Mouse (Mus musculus) kidney, adult 18-20 months (tissue): ENCODE data around the gene Sytl5.

Experiments
- DNase-seq: peaks from one replicate; pipeline ENCODE4 v3.0.0; 2021

Sytl5 gene

GRCm38 (mm10) chrX:9885322-9885721 lies at the start of gene Sytl5:
TSS of gene Sytl5 (plus strand) at chrX:9885622.
- no peak for DNase-seq

- DNase-seq, result no peak
These were observed 38.8 kb upstream of the Sytl5 start, which contains the start of gene Hypm for GRCm38 (mm10) chrX:9846628-9847027. TSS of gene Hypm (plus strand) at chrX:9846928.

- no peak for DNase-seq
These were observed 36.0 kb upstream of the Sytl5 start, which contains the start of gene H2al3 for GRCm38 (mm10) chrX:9849403-9849802. TSS of gene H2al3 (plus strand) at chrX:9849703.

DNA sequence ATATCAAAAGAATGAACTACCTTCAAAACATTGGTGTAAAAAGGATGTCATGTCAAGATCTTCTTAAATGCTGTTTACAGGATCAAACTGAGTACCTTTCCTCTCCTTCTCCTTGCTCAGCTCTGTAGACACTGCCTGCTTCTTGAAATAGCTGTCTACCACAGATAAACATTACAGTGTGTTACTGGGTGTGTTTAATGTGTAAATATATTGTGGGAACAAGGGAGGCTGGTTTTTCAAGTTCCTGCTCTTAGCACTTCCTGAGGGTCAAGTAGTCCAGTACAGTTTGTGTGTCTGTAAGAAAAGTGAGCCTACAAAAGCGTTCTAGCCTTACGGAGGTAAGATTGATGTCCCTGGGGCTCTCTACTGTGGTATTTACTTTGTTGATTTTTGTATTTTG lies 23.6 kb upstream of the Sytl5 start:
- DNase-seq, result no peak

DNA sequence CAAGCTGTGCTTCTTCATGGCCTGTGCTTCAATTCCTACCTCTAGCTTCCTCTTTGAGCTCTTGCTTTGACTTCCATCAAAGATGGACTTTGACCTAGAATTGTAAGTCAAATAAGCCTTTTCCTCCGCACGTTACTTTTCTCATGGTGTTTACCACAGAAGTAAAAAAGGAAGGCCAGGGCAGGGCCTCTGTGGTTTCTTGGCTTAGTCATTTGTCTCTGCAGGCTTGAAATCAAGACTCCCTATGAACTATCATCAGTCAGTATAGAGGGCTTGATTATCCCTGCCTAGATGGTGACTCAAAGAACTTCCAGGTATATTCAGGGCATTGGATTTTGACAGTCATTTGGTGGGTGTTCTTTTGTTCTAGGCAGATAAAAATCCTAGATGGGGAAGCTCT lies 9.9 kb upstream of the Sytl5 start:
- DNase-seq, result no peak

DNA sequence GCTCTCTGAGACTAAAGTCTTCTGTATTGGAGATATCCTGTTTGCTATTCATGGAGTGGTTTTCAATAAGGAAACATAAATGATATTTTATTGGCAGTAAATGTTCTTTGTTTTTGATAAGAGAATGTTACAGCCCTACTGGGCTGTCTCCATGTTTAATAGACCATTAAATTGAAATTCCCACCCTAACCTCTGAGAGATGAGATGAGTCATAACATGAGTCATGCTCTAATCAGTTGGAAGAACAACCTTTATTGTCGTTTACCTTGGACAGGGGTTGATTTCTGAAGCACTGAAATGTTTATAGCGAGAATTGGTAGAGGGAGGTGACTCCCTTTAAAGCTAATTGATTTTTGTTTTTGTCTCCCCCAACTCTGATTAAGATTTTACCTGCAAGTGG lies 24.1 kb downstream of the Sytl5 start:
- no peak for DNase-seq

DNA sequence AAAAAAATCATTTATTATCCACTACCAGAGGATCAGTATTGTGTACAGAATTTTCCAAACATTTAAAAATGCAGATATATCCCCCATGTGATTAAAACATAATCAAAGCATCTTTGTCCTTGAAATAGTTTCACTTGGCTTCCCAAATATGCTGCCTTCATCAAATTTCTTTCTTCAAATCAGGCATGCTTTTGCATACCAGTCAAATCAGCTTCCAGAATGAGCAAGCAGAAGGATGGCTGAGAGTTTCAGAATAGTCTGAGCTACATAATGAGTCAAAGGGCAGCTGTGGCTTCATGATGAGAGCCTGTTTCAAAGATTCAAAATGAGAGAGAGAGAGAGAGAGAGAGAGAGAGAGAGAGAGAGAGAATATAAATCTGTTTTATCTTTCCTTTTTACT lies 48.4 kb downstream of the Sytl5 start:
- no peak for DNase-seq

DNA sequence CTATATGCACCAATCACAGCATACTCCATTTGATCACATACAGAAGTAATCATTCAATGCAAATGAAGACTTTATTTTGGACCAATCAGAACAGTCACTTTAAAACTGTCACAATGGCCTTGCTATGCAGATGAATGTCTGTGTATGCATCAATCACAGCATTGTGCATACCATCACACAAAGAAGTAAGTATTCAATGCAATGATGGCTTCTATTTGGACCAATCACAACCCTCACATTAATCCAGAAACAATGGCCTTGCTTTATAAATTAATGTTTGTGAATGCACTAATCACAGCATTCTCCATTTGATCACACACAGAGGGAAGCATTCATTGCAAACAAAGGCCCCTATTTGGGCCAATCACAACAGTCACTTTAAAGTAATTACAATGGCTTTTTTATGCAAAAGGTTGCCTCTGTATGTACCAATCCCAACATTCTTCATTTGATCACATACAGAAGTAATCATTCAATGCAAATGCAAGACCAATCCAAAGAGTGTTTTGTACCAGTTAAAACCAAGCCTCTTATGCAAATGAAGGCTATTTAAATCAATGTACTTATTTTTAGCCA lies 98.8 kb downstream of the Sytl5 start:
- DNase-seq, result no peak

DNA sequence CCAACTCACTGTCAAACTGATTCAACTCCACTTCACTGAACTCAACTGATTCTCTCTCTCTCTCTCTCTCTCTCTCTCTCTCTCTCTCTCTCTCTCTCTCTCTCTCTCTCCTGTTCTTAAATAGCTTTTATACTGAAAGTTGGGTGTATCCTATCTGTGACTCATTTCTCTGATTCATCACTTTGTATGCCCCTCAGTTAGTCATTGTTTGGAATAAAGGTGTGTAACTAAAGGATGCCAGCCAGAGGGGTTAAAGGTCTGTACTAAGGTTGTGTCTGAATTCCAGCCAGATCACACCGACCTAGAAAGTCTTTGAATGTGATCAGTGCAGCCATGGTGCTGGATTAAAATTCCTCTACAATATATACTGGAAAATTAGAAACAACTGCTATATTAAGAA lies 115.3 kb downstream of the Sytl5 start:
- DNase-seq, result no peak

DNA sequence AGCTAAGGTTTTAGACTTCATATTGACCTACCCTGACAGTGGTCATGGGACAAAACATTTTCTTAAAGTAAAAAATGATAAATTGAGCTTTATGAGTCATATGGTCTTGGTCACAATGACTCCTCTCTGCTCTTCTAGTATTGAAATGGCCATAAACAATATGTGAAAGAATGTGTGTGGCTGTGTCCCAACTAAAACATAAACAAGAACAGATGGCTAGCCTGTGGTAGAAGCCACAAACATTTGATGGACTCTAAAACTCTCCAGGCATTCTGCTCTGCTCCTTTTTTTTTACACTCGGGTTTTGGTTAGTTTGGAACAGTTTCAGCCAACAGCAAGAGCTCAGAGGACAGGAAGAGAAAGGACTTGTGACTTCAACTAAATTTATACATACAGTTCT lies 120.5 kb downstream of the Sytl5 start:
- DNase-seq, result no peak

DNA sequence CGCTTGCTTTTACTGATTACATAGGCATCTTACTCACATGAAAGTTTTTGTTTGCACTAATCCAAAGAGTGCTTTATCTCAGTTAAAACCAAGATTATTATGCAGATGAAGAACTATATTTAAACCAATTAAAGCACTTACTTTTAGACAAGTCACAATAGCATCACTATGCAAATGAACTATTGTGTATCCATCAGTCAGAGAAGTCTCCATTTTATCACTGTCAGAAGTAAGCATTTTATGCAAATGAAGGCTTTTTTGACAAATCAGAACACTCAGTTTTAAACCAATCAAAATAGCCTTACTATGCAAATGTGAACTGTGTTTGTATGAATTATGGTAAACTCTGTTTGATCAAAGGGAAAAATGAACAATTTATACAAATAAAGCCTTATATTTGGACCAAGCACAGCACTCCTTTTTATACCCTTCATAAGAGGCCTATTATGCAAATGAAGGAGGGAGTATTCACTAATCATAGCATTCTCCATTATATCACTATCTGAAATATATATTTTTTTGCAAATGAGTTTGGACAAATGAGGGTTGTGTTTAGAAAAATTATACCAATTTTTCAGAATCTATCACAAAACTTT lies 122.4 kb downstream of the Sytl5 start:
- DNase-seq, result no peak

DNA sequence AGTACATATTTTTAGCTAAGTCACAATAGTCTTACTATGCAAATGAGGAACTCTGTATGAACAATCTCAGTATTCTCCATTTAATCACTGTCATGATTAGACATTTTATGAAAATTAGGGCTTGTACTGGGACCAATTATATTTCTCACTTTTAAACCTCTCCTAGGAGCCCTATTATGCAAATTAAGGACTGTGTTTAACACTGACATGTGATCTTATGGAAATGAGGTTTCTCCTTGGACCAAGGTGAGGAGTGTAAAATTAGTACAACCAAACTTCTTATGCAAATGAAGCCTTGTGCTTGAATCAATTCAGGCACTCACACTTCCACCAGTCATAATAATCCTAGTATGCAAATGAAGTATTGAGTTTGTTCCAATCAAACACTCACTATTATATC lies 124.8 kb downstream of the Sytl5 start:
- DNase-seq, result no peak

GRCm38 (mm10) chrX:10034666-10035065 lies 149.2 kb downstream of the Sytl5 start:
- no peak for DNase-seq
